Mouse (Mus musculus) hindbrain, embryonic 13.5 days (tissue): ENCODE data around the gene Nlrp9b. TPM values are rescaled to one million over a fixed set of nuclear protein-coding genes. Genes with fewer than 3 reads are reported as not detected.

Experiments used
- polyA plus RNA-seq: library from polyadenylated mRNA; unstranded; fragments of >200 nt; fragmentation: Nextera tagmentation; extraction: Ambion mirVana; gene quantifications from 2 replicates; pipeline ENCODE4 v1.2.1, GENCODE M21; 2015

The Nlrp9b gene
- polyA plus RNA-seq, 1 experiment from 2014 or later = not detected

Other genes with a start within 250 kb of the Nlrp9b start
- gene Nectin2, start 241.0 kb upstream of the Nlrp9b start, polyA plus RNA-seq = 49.1 and 49.8 TPM in 2 replicates
- gene Bcam, start 220.4 kb upstream of the Nlrp9b start, polyA plus RNA-seq = 8.1 and 10.7 TPM in 2 replicates
- gene Cblc, start 194.7 kb upstream of the Nlrp9b start, polyA plus RNA-seq = not detected in 2 replicates
- 0.60 and 1.5 TPM in 2 replicates for gene Bcl3, start 168.7 kb upstream of the Nlrp9b start, polyA plus RNA-seq
- gene Gm19345, start 139.5 kb upstream of the Nlrp9b start, polyA plus RNA-seq = 7.6 and 9.3 TPM in 2 replicates
- gene Ceacam16, start 130.2 kb upstream of the Nlrp9b start, polyA plus RNA-seq = 0.48 and 0.58 TPM in 2 replicates
- gene Ceacam19, start 103.5 kb upstream of the Nlrp9b start, polyA plus RNA-seq = not detected in 2 replicates
- 7.8 and 9.4 TPM in 2 replicates for gene Pvr, start 70.3 kb upstream of the Nlrp9b start, polyA plus RNA-seq
- 0.13 TPM in 1 of 2 replicates, not detected in the other for gene Igsf23, start 40.7 kb upstream of the Nlrp9b start, polyA plus RNA-seq
- not detected in 2 replicates for gene Ceacam20, start 26.1 kb upstream of the Nlrp9b start, polyA plus RNA-seq
- not detected in 2 replicates for gene Vmn1r91, start 108.2 kb downstream of the Nlrp9b start, polyA plus RNA-seq
- not detected in 2 replicates for gene Gm16442, start 131.1 kb downstream of the Nlrp9b start, polyA plus RNA-seq
- gene Vmn1r93, start 147.6 kb downstream of the Nlrp9b start, polyA plus RNA-seq = not detected in 2 replicates
- not detected in 2 replicates for gene Vmn1r94, start 176.9 kb downstream of the Nlrp9b start, polyA plus RNA-seq
- gene Vmn1r95, start 202.2 kb downstream of the Nlrp9b start, polyA plus RNA-seq = not detected in 2 replicates
- not detected in 2 replicates for gene Gm6164, start 214.1 kb downstream of the Nlrp9b start, polyA plus RNA-seq
- not detected in 2 replicates for gene Gm4498, start 242.4 kb downstream of the Nlrp9b start, polyA plus RNA-seq